Mouse (Mus musculus): Measurements from ENCODE around the gene Olfr1425. TPM values are rescaled to one million over a fixed set of nuclear protein-coding genes. Genes with fewer than 3 reads are reported as not detected.
"Not testable (repeated sequence)": the region's sequence is repeated elsewhere in the genome, so short reads cannot be mapped to it uniquely, and the experiment has no call there.

The Olfr1425 gene
- total RNA-seq (2021) = not detected

GRCm38 (mm10) chr19:12077631-12078030, at the start of gene Olfr1425:
Gene Olfr1425, minus strand, starts transcription at chr19:12077731.
- intact Hi-C loops (cut with DNase I); DNase-seq (ENCODE audit: low spot score in 2 of 2): not testable (repeated sequence)

GRCm38 (mm10) chr19:12123103-12123502, 45.6 kb upstream of the Olfr1425 start, which contains the start of gene Olfr76:
Gene Olfr76, minus strand, starts transcription at chr19:12123203.
- no peak for DNase-seq (ENCODE audit: low spot score in 2 of 2)
- intact Hi-C loops (cut with DNase I) = no loop called here

- intact Hi-C loops (cut with DNase I) = no loop called here
- no peak for DNase-seq (ENCODE audit: low spot score in 2 of 2)
Observed at GRCm38 (mm10) chr19:12116464-12116863, 38.9 kb upstream of the Olfr1425 start.

- no peak for DNase-seq (ENCODE audit: low spot score in 2 of 2)
- intact Hi-C loops (cut with DNase I) = no loop called here
Observed at GRCm38 (mm10) chr19:12115797-12116196, 38.3 kb upstream of the Olfr1425 start, which contains the start of gene Olfr1428. Gene Olfr1428, minus strand, starts transcription at chr19:12115897.

GRCm38 (mm10) chr19:12113807-12114206, 36.3 kb upstream of the Olfr1425 start:
- intact Hi-C loops (cut with DNase I) = no loop called here
- no peak for DNase-seq (ENCODE audit: low spot score in 2 of 2)

GRCm38 (mm10) chr19:12104541-12104940, 27.0 kb upstream of the Olfr1425 start:
- DNase-seq (ENCODE audit: low spot score in 2 of 2) = no peak
- intact Hi-C loops (cut with DNase I) = no loop called here

- intact Hi-C loops (cut with DNase I) = no loop called here
- DNase-seq (ENCODE audit: low spot score in 2 of 2) = no peak
Observed at GRCm38 (mm10) chr19:12103234-12103633, 25.7 kb upstream of the Olfr1425 start, which contains the start of gene Olfr1427. Gene Olfr1427, minus strand, starts transcription at chr19:12103334.

GRCm38 (mm10) chr19:12091913-12092312, 14.4 kb upstream of the Olfr1425 start, which contains the start of gene Olfr1426:
Gene Olfr1426, minus strand, starts transcription at chr19:12092013.
- no peak for DNase-seq (ENCODE audit: low spot score in 2 of 2)
- intact Hi-C loops (cut with DNase I) = no loop called here

- DNase-seq (ENCODE audit: low spot score in 2 of 2); intact Hi-C loops (cut with DNase I): not testable (repeated sequence)
Observed at GRCm38 (mm10) chr19:12069546-12069945, 8.0 kb downstream of the Olfr1425 start.

- DNase-seq (ENCODE audit: low spot score in 2 of 2); intact Hi-C loops (cut with DNase I): not testable (repeated sequence)
Observed at GRCm38 (mm10) chr19:12067806-12068205, 9.7 kb downstream of the Olfr1425 start.

GRCm38 (mm10) chr19:12062582-12062981, 14.9 kb downstream of the Olfr1425 start, which contains the start of gene Olfr1424:
Gene Olfr1424, minus strand, starts transcription at chr19:12062682.
- DNase-seq (ENCODE audit: low spot score in 2 of 2); intact Hi-C loops (cut with DNase I): not testable (repeated sequence)

GRCm38 (mm10) chr19:12043163-12043562, 34.4 kb downstream of the Olfr1425 start:
- intact Hi-C loops (cut with DNase I) = no loop called here

GRCm38 (mm10) chr19:12041217-12041616, 36.3 kb downstream of the Olfr1425 start, which contains the start of gene Olfr1423:
Gene Olfr1423, minus strand, starts transcription at chr19:12041317.
- DNase-seq (ENCODE audit: low spot score in 2 of 2) = no peak

More at GRCm38 (mm10) chr19:12043163-12043562, 34.4 kb downstream of the Olfr1425 start:
- DNase-seq (ENCODE audit: low spot score in 2 of 2) = no peak

GRCm38 (mm10) chr19:12037727-12038126, 39.8 kb downstream of the Olfr1425 start:
- intact Hi-C loops (cut with DNase I) = no loop called here
- DNase-seq (ENCODE audit: low spot score in 2 of 2) = no peak

More at GRCm38 (mm10) chr19:12041217-12041616, 36.3 kb downstream of the Olfr1425 start, which contains the start of gene Olfr1423:
- intact Hi-C loops (cut with DNase I) = no loop called here

GRCm38 (mm10) chr19:12026606-12027005, 50.9 kb downstream of the Olfr1425 start:
- intact Hi-C loops (cut with DNase I) = no loop called here
- DNase-seq (ENCODE audit: low spot score in 2 of 2) = no peak

- no peak for DNase-seq (ENCODE audit: low spot score in 2 of 2)
- intact Hi-C loops (cut with DNase I) = no loop called here
Observed at GRCm38 (mm10) chr19:12025333-12025732, 52.2 kb downstream of the Olfr1425 start.

GRCm38 (mm10) chr19:12024149-12024548, 53.4 kb downstream of the Olfr1425 start:
- no peak for DNase-seq (ENCODE audit: low spot score in 2 of 2)
- intact Hi-C loops (cut with DNase I) = no loop called here

Other genes starting within 250 kb of the Olfr1425 start
- not detected for gene Olfr1417, start 238.5 kb downstream of the Olfr1425 start, total RNA-seq (2021)
- not detected for gene Olfr1418, start 216.7 kb downstream of the Olfr1425 start, total RNA-seq (2021)
- gene Olfr1419, start 202.6 kb downstream of the Olfr1425 start, total RNA-seq (2021) = not detected
- not detected for gene Olfr1420, start 191.2 kb downstream of the Olfr1425 start, total RNA-seq (2021)
- gene Patl1, start 165.3 kb downstream of the Olfr1425 start, total RNA-seq (2021) = 10 to 100 TPM; 18.5 to 19.6 TPM
- gene Osbp, start 111.8 kb downstream of the Olfr1425 start, total RNA-seq (2021) = 10 to 100 TPM; 55.5 to 59.1 TPM
- gene Olfr1423, start 36.4 kb downstream of the Olfr1425 start, total RNA-seq (2021) = not detected
- gene Olfr1424, start 15.0 kb downstream of the Olfr1425 start, total RNA-seq (2021) = not detected
- not detected for gene Olfr1426, start 14.3 kb upstream of the Olfr1425 start, total RNA-seq (2021)
- not detected for gene Olfr1427, start 25.6 kb upstream of the Olfr1425 start, total RNA-seq (2021)
- gene Olfr1428, start 38.2 kb upstream of the Olfr1425 start, total RNA-seq (2021) = not detected
- not detected for gene Olfr76, start 45.5 kb upstream of the Olfr1425 start, total RNA-seq (2021)
- not detected for gene Olfr1555-ps1, start 92.4 kb upstream of the Olfr1425 start, total RNA-seq (2021)
- gene Olfr1431, start 122.9 kb upstream of the Olfr1425 start, total RNA-seq (2021) = not detected
- not detected for gene Olfr1432, start 154.9 kb upstream of the Olfr1425 start, total RNA-seq (2021)
- not detected for gene Olfr262, start 163.9 kb upstream of the Olfr1425 start, total RNA-seq (2021)
- gene Olfr235, start 183.3 kb upstream of the Olfr1425 start, total RNA-seq (2021) = not detected
- not detected for gene Olfr1434, start 202.1 kb upstream of the Olfr1425 start, total RNA-seq (2021)
- not detected for gene Olfr1436, start 221.4 kb upstream of the Olfr1425 start, total RNA-seq (2021)
- not detected for gene Olfr1437, start 247.4 kb upstream of the Olfr1425 start, total RNA-seq (2021)

Data from left cerebral cortex, postnatal 36 days (tissue).